Mouse (Mus musculus): ENCODE data around the gene Gm49486.

Gm49486 gene

GRCm38 (mm10) chr15:79229058-79229821 lies at the start of gene Gm49486, which contains the start of gene Pick1:
Gene Gm49486 (plus strand): TSS chr15:79229391.
Gene Pick1 (plus strand): TSS chr15:79229173.
- ATAC-seq (ENCODE audit: insufficient number of reproducible peaks, low FRiP score, low TSS enrichment), result peak; percentile 82

GRCm38 (mm10) chr15:79185213-79185612 lies 44.0 kb upstream of the Gm49486 start:
- ATAC-seq (ENCODE audit: insufficient number of reproducible peaks, low FRiP score, low TSS enrichment), result no peak

DNA sequence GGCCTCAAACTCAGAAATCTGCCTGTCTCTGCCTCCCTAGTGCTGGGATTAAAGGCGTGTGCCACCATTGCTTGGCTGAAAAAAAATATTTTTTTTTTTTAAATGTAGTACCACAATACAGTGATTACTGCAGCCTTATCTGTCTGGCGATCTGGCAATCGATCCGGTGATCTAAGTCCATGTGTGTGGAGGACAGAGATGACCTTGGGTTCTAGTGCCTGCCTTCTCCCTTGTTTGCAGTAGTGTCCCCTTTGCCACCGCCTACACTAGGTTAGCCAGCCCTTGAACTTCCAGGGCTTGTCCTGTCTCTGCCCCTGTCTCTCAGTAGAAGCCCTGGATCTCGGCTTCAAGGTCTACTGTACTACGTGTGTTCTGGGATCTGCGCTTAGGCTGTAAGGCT lies 41.4 kb upstream of the Gm49486 start:
- no peak for ATAC-seq (ENCODE audit: insufficient number of reproducible peaks, low FRiP score, low TSS enrichment)

GRCm38 (mm10) chr15:79191426-79191825 lies 37.8 kb upstream of the Gm49486 start:
- ATAC-seq (ENCODE audit: insufficient number of reproducible peaks, low FRiP score, low TSS enrichment), result no peak

- no peak for ATAC-seq (ENCODE audit: insufficient number of reproducible peaks, low FRiP score, low TSS enrichment)
These were observed 36.7 kb upstream of the Gm49486 start for GRCm38 (mm10) chr15:79192450-79192849.

GRCm38 (mm10) chr15:79192885-79193845 lies 36.0 kb upstream of the Gm49486 start:
- no peak for ATAC-seq (ENCODE audit: insufficient number of reproducible peaks, low FRiP score, low TSS enrichment)

DNA sequence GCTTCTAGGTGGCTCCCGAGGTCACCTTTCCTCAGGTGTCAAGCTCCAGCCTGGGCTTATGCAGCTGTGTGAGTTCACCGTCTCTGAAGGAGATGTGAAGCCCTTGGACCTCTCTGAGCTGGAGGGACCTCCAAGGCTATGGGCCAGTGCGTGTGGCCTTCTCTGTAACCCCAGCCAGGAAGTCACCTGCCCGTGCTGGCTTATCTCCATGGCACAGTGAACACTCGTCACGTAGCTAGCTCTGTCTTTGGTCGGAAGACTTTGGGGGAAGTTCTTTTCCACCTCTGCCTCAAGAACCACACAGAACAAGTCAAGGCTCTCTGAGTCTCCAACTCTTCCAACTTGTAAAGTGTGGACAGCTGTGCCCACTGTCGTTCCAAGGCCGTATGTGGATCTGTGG lies 35.1 kb upstream of the Gm49486 start:
- ATAC-seq (ENCODE audit: insufficient number of reproducible peaks, low FRiP score, low TSS enrichment), result no peak

DNA sequence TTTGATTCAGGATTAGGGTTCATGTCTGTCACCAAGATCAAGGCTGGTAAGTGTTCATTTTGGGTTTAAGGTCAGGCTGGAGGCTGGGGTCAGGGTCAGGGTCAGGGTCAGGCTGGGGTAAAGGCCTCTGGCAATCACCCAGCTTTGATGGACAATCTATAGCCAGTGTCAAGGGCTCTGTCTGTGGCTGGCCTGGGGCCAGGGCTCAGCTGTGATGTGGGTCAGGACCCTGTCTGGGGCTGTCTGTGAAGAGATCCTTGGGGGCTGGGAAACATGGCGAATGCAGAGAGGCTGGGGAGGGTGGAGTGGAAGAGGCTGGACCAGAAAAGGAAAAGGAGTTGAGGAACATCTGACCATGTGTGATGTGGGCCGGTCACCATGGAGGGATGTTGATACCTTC lies 34.2 kb upstream of the Gm49486 start:
- no peak for ATAC-seq (ENCODE audit: insufficient number of reproducible peaks, low FRiP score, low TSS enrichment)

- ATAC-seq (ENCODE audit: insufficient number of reproducible peaks, low FRiP score, low TSS enrichment), result no peak
These were observed 33.7 kb upstream of the Gm49486 start for GRCm38 (mm10) chr15:79195492-79195891.

DNA sequence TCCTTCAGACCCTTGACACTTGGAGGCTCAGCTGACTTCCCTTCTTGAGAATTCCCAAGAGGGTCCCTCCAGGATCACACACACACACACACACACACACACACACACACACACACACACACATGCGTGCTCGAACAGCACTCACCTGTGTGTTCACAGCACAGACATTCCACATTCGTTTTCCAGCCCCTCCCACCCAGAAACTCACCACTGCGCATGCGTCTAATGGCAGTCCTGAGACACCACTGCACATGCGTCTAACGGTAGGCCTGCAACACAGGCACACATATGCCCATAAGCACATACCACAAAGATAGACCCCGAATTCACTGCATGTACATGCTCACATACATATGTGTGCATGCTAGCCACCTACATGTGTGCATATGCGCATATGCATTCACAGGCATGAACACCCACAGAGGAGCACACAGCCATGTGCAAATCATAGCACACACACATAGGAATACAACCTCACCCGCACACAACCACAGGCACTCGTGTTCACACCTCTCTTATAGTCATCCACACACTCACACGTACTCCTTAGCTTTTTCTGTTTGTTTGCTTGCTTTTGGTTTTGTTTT lies 29.7 kb upstream of the Gm49486 start:
- no peak for ATAC-seq (ENCODE audit: insufficient number of reproducible peaks, low FRiP score, low TSS enrichment)

DNA sequence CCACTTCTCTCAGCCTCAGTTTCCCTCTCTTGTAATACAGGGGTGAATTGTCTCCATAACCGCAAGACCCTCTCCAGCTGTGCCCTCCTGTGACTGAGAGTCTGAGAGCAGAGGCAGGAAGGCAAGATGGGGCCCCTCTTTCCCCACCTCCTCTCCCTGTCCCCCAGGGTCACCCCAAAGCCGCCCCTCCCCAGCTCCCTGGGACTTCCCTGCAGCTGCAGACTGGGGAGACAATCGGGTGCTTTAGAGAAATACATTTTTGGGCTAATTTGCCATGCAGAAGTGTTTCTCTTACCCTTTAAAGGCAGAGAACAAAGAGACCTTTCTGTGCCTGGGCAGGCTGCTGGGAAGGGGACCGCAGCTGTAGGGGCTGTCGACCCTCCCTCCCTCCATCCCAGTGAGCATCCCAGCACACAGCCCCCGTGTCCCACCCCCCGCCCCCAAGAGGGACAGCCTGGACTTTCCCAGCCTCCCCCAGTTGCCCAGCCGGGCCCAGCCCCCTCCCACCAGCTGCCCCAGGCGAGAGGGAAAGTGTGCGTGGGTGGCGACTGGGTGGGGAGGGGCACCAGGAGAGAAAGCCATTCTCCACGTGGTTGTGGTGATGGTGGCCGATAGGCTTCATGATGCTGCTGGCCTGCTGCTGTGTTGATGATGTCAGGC lies 27.6 kb upstream of the Gm49486 start:
- ATAC-seq (ENCODE audit: insufficient number of reproducible peaks, low FRiP score, low TSS enrichment), result no peak

GRCm38 (mm10) chr15:79202575-79202974 lies 26.6 kb upstream of the Gm49486 start:
- no peak for ATAC-seq (ENCODE audit: insufficient number of reproducible peaks, low FRiP score, low TSS enrichment)

GRCm38 (mm10) chr15:79208211-79208610 lies 21.0 kb upstream of the Gm49486 start:
- no peak for ATAC-seq (ENCODE audit: insufficient number of reproducible peaks, low FRiP score, low TSS enrichment)

DNA sequence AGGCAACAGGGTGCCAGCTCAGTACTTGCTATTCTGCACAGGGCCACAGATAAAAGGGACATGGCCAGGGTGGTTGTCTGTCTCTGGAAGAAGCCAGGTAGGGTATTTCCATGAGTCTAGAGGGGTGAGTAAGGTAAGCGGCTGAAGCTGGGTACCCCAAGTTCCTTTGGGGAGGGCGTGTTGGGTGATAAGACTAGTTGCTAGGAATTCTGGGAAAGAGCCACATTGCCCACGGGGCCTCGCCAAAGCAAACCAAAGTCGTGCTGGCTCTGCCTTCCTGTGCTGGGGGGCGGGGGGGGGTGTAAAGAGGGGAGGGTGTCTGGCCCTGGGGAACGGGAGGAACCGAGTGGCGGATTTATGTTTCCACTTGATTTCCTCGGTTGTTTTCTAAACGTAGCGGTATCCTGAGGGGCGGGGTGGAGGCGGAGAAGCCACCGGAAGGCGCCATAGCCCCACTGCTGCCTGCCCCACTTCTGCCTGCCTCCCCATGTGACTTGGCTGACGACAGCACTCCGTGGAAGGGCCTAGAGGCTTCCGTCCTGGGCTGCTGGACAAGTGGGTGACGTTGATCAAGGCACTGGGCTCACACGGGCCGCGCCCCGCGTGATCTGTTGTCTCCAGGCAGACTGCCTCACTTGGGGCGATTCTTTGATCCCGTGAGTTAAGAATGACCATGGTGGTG lies 20.3 kb upstream of the Gm49486 start:
- no peak for ATAC-seq (ENCODE audit: insufficient number of reproducible peaks, low FRiP score, low TSS enrichment)

DNA sequence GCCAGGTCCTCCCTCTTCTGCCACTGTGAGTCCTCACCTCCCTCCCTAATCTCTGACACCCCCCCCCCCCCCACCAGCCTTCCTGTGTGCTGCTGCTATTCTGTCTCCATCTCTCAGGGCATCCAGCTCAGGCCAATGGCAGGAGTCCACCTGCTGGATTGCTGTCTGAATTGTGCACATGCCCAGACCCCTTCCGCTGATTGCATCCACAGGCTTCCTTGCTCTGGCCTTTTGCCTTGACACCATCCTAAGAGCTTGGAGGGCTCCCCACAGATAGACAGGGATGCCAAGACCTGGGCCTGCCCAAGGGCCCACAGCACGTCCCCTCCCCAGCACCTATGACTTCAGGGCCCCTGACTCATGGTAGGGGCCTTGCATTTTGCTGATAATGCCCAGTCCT lies 18.8 kb upstream of the Gm49486 start:
- no peak for ATAC-seq (ENCODE audit: insufficient number of reproducible peaks, low FRiP score, low TSS enrichment)

DNA sequence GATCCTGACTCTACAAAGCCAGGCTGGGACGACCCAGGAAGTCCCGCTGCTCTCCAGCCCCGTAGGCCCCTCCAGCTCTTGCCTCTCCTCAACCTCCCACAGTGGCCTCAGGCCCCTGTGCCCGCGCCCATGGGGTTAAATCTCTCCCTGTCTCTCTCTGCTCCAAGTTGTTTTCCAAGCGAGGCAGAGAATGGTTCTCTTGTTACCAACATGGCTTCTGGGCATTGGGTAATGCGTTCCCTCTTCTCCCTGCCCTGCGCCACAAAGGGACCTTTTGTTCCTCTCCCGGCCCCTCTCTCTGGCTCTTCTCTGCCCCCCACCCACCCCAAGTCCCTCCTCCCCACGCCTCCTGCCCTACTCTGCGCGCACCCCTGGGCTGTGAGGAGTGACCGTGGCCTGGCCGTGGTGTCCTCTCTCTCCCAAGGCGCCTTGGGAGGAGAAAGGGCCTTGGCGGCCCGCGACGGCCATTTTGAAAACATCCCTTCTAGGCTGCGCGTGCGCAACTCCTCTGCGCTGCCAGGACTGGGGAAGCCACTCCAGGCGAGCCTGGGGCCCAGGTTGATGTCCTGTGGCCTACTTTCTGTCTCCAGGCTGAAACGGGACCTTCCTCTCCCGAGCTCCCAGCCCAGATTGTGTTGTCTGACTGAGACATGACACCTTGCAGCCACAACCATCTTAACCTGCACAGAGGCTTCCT lies 16.3 kb upstream of the Gm49486 start:
- ATAC-seq (ENCODE audit: insufficient number of reproducible peaks, low FRiP score, low TSS enrichment), result no peak

GRCm38 (mm10) chr15:79213591-79213990 lies 15.6 kb upstream of the Gm49486 start:
- ATAC-seq (ENCODE audit: insufficient number of reproducible peaks, low FRiP score, low TSS enrichment), result no peak

DNA sequence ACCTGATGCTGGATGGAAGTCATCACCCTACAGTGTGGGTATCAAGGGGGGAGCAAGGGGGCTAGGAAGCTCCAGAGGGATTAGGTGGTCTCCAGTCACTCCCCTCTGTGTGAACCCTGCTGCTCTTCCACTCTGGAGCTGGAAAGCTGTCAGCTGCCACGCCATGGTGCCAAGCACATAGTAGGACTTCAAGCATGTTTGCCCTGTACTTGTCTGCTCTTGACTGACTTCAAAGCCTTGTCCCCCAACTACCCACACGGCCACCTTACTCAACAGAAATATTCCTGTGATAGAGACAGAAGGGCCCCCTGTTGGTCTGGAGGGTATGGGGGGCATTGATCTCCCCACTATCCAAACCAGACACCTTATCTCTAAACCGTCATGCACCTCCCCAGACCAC lies 13.0 kb upstream of the Gm49486 start:
- no peak for ATAC-seq (ENCODE audit: insufficient number of reproducible peaks, low FRiP score, low TSS enrichment)

- no peak for ATAC-seq (ENCODE audit: insufficient number of reproducible peaks, low FRiP score, low TSS enrichment)
These were observed 9.6 kb upstream of the Gm49486 start for GRCm38 (mm10) chr15:79219572-79219971.
